Mouse (Mus musculus): ENCODE data around the gene Itgb8.

Gene Itgb8

DNA sequence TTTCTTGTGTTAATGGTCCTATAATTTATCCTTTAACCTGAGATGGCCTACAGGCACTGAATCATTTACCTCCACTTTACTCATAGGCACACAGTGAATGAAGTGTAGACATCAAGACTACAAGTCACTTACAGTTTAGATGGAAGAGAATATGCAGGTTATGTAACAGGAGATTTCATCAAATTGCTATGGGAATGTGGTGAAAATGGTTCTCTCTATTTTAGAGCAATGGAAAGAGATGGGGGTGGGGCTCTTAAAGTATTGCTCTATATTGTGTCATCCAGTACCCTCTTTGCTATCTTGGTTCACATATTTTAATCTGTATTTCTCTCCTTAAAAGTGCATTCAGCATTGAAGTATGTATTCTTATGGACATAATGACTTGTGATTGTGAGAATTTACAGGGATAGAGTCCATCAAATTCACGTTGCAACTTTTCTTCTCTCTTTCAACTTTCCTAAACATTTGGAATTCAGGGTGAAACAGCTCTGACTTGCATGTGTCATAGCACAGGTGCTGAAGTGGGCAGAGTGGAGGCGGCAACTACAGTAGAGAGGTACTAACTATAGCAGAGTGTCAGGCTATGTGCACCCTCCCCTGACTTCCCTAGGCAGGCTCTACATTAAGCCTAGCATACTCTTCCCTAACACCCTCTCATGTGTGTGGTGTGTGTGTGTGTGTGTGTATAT, 29.1 kb downstream of the Itgb8 start:
- DNase-seq (ENCODE audit: low read depth, low spot score): no peak

DNA sequence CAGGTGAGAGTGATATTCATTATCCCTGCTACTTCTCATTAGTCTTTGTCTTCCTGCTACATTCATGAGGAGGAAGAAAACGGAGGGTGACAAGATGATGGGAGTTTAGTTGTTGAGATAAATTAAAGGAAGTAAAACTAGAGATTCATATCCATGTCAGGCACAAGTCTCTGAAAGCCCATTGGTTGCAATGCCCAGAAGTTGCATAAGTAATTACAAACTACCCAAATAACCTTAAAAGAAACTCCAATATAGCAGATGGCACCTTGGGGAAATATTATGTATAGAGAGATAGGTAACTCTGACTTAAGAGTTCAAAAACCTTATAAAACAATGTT, 31.2 kb downstream of the Itgb8 start:
- DNase-seq (ENCODE audit: low read depth, low spot score): no peak

DNA sequence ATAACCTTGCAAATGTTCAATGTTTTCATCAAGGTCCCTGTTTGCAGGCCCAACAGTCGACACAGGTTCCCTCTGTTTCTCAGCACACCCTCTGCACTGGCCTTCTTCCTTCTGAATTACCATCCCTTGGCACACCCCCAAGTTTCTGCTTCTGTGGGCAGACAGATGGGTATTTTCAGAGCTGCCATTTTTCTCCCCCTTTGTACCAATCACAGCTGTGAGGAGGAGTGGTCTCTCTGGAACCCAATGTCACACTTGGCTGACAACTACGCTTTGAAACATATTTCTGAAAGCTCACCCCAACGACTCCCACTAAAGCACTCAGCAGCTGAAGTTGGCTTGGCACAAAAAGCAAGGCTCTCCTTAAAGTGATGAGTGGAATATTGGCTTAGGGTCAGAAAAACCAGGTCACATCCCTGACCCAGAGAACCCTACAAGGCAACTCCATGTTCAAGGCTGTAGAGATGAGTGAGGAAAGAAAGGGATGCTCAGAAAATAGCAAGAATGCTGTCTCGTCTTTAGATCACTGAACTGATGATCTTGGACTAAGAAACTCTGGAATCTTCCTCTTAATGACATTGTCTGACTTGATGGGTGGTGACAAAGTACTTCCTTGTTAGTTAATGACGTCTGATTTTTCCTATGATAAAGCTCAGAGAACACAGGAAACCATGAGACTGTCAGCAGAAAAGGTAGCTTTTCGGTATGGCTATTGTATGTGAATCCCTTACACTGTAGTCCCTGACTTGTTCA, 31.7 kb downstream of the Itgb8 start:
- DNase-seq (ENCODE audit: low read depth, low spot score): no peak

DNA sequence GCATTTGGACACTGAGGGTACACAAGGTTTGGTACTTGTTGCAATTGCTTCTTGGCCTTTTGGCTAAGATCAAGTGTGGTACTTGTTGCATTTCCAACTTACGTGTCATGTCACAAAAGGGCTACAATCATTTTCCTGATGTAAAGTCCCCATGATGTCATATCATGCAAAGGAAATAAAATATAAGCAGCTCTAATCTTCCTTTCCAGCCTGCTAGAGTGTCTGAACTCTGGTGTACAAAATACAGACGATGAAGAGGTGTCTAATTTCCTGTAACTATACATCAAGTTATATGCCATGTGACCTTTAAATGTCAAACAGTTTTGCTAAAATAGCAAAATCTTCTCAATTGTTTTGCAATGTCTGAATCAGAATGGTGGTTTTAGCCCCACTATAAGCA, 34.2 kb downstream of the Itgb8 start:
- no peak for DNase-seq (ENCODE audit: low read depth, low spot score)

DNA sequence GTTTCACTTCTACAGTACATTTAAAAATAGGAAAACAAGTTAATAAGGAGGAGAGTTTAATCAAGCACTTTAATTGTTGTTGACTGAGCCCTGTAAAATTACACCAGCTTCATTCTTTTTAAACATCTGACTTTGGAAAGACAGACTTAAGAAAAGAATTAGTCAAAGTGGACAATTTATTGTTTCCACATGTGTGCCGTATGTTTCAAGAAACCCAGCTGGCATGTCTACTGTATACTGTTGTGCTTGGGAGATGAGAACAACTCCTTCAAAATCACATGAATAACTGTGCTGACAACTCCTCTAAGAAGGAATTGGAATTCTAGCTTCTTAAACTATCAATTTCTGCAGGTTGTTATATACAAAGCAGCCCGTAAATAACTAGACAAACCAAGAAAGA, 35.8 kb downstream of the Itgb8 start:
- no peak for DNase-seq (ENCODE audit: low read depth, low spot score)

GRCm38 (mm10) chr12:119195145-119195544, 43.5 kb downstream of the Itgb8 start:
- no peak for DNase-seq (ENCODE audit: low read depth, low spot score)

DNA sequence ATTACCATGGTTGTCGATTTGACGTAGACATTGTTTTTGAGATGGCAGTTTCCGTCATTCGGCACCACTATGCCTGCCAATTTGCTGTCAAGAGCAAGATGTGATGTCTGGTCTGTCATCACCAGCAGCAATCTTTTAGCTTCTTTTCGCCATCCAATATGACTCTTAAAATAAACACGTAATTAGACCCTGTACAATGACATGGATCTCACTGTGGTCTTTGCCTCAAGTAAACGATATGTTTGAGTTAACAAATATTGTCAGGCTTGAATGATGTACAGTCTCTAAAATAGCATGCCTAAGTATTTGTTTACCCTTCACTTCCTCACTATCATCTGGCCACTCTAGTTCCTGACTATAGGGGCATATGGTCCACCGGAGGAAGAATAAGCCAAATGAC, 48.8 kb downstream of the Itgb8 start:
- DNase-seq (ENCODE audit: low read depth, low spot score): no peak

DNA sequence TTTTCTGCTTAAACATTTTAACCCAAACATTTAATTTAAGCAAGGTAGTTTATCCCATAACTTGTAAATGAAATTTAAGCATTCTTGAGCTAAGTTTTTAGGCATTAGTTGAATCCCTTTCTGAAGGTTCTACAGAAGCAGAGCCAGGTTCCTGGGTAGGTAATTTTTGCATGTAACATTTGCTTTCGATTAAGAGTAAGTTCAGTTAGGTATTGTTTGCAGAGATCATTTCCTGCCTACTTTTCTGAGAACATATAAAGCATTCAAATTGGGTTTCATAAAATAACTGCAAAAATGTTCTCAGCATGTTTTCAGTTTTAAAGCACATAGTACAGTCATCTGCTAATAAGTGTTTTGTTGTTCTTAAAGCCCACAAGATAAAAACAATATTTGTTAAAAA, 53.2 kb downstream of the Itgb8 start:
- no peak for DNase-seq (ENCODE audit: low read depth, low spot score)

- DNase-seq (ENCODE audit: low read depth, low spot score): no peak
Observed at GRCm38 (mm10) chr12:119182215-119182924, 56.2 kb downstream of the Itgb8 start.

DNA sequence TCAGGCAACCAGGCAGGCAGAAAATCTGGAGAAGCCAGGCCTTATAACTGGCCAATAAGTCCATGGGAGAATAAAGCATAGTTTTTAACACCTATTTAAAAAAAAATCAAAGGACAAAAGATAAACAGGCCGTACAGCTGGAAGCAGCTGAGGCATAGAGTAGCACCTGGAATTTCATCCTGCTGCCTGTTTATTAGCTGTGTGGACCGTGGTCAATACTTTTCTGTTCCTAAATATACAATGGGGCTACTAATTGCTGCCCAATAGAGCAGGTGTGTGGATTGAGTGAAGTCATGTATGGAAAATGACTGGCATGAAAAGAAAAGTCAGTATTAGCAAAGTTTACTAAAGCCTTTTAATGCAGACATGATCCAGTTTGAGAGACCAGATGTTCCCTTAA, 62.6 kb downstream of the Itgb8 start:
- no peak for DNase-seq (ENCODE audit: low read depth, low spot score)

GRCm38 (mm10) chr12:119169828-119170539, 68.6 kb downstream of the Itgb8 start:
- no peak for DNase-seq (ENCODE audit: low read depth, low spot score)

- DNase-seq (ENCODE audit: low read depth, low spot score): no peak
Observed at GRCm38 (mm10) chr12:119169143-119169542, 69.5 kb downstream of the Itgb8 start.

- DNase-seq (ENCODE audit: low read depth, low spot score): no peak
Observed at GRCm38 (mm10) chr12:119165115-119165514, 73.5 kb downstream of the Itgb8 start.

DNA sequence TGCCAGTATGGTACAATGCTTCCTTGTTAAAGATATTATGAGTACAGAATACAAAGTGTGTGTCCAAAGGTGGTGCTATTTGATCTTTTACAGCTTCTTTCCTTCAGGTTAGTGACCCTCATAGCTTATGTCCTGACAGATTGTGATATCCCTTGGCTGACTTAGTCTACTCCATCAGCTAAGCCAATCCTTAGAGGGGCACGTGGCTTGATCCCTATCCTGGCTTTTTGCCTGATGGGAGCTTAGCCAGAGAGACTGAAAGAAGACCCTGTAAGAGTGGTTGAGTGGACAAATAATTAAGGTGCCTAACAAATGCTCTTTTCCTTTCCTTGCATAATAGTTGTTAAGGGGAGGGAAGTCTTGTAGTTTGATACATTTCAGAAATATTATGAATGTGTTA, 73.9 kb downstream of the Itgb8 start:
- no peak for DNase-seq (ENCODE audit: low read depth, low spot score)

- DNase-seq (ENCODE audit: low read depth, low spot score): no peak
Observed at GRCm38 (mm10) chr12:119164176-119164575, 74.4 kb downstream of the Itgb8 start.

- no peak for DNase-seq (ENCODE audit: low read depth, low spot score)
Observed at GRCm38 (mm10) chr12:119160786-119161185, 77.8 kb downstream of the Itgb8 start.

DNA sequence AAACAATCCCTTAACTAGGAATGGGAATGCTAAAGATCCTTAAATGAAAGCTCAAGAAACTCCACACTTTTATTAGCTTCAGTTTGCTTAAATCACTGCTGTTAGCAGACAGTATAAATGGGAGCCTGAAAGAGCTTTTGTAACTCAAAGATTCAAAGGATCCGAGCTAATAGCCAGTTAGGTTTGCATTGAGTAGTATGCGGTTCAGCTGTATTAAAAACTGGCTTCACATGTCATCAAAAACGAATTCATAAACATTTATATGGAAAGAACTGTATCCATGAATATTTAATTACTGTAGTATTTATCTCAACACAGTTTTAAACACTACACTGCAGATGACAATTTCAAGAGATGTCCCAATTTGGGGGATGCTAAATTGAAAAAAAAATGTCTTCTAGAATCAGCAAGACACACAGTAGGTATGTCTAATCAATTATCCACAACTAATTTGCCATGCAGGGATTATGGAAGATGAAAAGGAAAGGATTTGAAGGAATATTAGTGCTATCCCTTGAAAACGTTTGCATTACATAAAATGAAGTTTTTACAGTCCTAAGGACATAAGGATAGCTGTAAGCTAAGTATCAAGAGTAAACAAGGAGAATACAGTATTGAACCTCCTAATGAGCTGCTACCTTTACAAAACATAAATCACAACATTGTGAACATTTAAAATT, 79.2 kb downstream of the Itgb8 start:
- no peak for DNase-seq (ENCODE audit: low read depth, low spot score)

GRCm38 (mm10) chr12:119157686-119158085, 80.9 kb downstream of the Itgb8 start:
- DNase-seq (ENCODE audit: low read depth, low spot score): no peak

DNA sequence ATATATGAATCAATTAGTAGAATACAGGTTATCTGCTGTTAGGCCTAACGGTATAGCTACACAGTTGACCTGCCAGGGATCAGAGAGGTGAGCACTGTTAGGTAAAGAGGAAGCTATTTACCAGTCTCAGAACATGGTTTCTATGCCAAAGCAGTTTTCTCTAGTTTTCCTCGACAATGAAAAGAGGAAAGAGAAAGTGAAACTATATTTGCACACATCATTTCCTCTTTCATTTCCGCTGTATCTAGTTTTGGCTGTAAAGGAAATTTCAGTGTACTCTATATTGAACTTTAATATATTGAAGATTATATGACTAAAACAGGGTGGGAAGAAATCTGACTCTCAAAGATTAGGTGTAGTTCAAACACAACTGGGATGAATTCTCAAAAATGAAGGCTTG, 81.5 kb downstream of the Itgb8 start:
- DNase-seq (ENCODE audit: low read depth, low spot score): no peak

- no peak for DNase-seq (ENCODE audit: low read depth, low spot score)
Observed at GRCm38 (mm10) chr12:119155566-119155965, 83.0 kb downstream of the Itgb8 start.

DNA sequence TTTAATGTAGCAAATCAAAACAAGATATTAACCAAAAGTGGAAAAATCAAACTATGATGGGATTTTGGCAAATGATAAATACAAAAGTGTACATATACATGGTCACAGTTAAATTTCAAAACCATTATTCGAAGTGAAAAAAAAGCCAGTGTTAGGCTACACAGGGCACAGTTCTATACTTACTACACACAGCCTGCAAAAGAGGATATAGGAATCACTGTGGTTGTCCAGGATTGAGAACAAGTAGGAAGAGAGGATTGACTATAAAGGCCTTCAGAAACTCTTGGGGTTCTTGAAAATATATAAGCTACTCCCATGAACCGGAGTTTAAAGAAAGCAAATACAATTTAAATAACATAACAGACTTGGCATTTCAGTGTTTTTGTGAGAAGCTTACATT, 87.6 kb downstream of the Itgb8 start:
- no peak for DNase-seq (ENCODE audit: low read depth, low spot score)

DNA sequence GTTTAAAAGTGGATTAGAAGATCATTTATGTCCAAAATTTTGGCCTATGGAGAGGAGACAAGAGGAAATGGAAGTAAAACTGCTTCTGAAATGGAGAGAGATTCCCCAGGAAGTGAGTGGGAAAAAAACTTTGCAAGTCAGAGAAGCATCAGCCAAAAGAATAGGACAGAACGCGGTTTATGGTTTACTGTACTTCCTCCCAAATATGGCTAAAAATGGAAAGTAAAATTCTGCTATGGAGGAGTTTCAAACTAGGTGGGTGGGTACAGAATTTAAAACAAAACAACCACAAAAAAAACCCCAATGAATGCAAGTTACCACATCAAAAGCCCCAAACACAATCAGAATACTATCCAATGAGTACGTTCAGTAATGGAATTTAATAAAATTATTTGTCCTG, 90.8 kb downstream of the Itgb8 start:
- no peak for DNase-seq (ENCODE audit: low read depth, low spot score)

Measured in embryo, embryonic 11.5 days (tissue).